Mouse (Mus musculus): Measurements from ENCODE around the gene Ubash3b. TPM values are rescaled to one million over a fixed set of nuclear protein-coding genes. Genes with fewer than 3 reads are reported as not detected.

The Ubash3b gene
- polyA plus RNA-seq, 1 experiment, result 2.9 TPM

- no peaks in the 10 kb centered on the region for H3K4me1 ChIP-seq (ENCODE audit: control insufficient read depth, insufficient read depth, low read length)
- no peak for TF ChIP-seq EP300 (IDR thresholded peaks at IDR 0.05; ENCODE audit: insufficient read depth, low read depth, low read length)
- H3K9ac ChIP-seq (ENCODE audit: low read depth, poor library complexity, severe bottlenecking), result no peak overlapping the region
- no peaks in the 10 kb centered on the region for H3K36me3 ChIP-seq (ENCODE audit: control insufficient read depth, insufficient read depth, low read length, poor library complexity, severe bottlenecking)
- H3K9me3 ChIP-seq (replicated peaks; ENCODE audit: control insufficient read depth, insufficient read depth, low read length, poor library complexity, severe bottlenecking), result no peaks in the 10 kb centered on the region
- H3K27ac ChIP-seq (ENCODE audit: insufficient read depth, low read length), result no peak overlapping the region
- H3K27me3 ChIP-seq (ENCODE audit: control insufficient read depth, insufficient read depth, low read length, poor library complexity, severe bottlenecking), result no peaks in the 10 kb centered on the region
- no peak overlapping the region for H3K4me3 ChIP-seq (ENCODE audit: low read depth, low read length)
Measured at GRCm38 (mm10) chr9:41060617-41061016, 100.9 kb downstream of the Ubash3b start.

- TF ChIP-seq EP300 (IDR thresholded peaks at IDR 0.05; ENCODE audit: insufficient read depth, low read depth, low read length) (no peak), CTCF (IDR thresholded peaks at IDR 0.05; ENCODE audit: low read depth, low read length) (no peak), POLR2A (IDR thresholded peaks at IDR 0.05; ENCODE audit: insufficient read depth, low read length) (no peak)
- Histone ChIP-seq H3K9me3 (replicated peaks; ENCODE audit: control insufficient read depth, insufficient read depth, low read length, poor library complexity, severe bottlenecking) (no peaks in the 10 kb centered on the region), H3K9ac (ENCODE audit: low read depth, poor library complexity, severe bottlenecking) (no peak overlapping the region), H3K27me3 (ENCODE audit: control insufficient read depth, insufficient read depth, low read length, poor library complexity, severe bottlenecking) (no peaks in the 10 kb centered on the region), H3K36me3 (ENCODE audit: control insufficient read depth, insufficient read depth, low read length, poor library complexity, severe bottlenecking) (no peaks in the 10 kb centered on the region), H3K4me1 (ENCODE audit: control insufficient read depth, insufficient read depth, low read length) (no peaks in the 10 kb centered on the region), H3K4me3 (ENCODE audit: low read depth, low read length) (no peak overlapping the region), H3K27ac (ENCODE audit: insufficient read depth, low read length) (no peak overlapping the region)
Measured at GRCm38 (mm10) chr9:41058765-41059535, 102.5 kb downstream of the Ubash3b start.

GRCm38 (mm10) chr9:41054166-41054565 is 107.3 kb downstream of the Ubash3b start:
- TF ChIP-seq CTCF (IDR thresholded peaks at IDR 0.05; ENCODE audit: low read depth, low read length) (no peak), EP300 (IDR thresholded peaks at IDR 0.05; ENCODE audit: insufficient read depth, low read depth, low read length) (no peak)
- Histone ChIP-seq H3K36me3 (ENCODE audit: control insufficient read depth, insufficient read depth, low read length, poor library complexity, severe bottlenecking) (no peaks in the 10 kb centered on the region), H3K27me3 (ENCODE audit: control insufficient read depth, insufficient read depth, low read length, poor library complexity, severe bottlenecking) (no peaks in the 10 kb centered on the region), H3K27ac (ENCODE audit: insufficient read depth, low read length) (no peak overlapping the region), H3K9ac (ENCODE audit: low read depth, poor library complexity, severe bottlenecking) (no peak overlapping the region), H3K4me1 (ENCODE audit: control insufficient read depth, insufficient read depth, low read length) (no peaks in the 10 kb centered on the region), H3K9me3 (replicated peaks; ENCODE audit: control insufficient read depth, insufficient read depth, low read length, poor library complexity, severe bottlenecking) (no peaks in the 10 kb centered on the region), H3K4me3 (ENCODE audit: low read depth, low read length) (no peak overlapping the region)

DNA sequence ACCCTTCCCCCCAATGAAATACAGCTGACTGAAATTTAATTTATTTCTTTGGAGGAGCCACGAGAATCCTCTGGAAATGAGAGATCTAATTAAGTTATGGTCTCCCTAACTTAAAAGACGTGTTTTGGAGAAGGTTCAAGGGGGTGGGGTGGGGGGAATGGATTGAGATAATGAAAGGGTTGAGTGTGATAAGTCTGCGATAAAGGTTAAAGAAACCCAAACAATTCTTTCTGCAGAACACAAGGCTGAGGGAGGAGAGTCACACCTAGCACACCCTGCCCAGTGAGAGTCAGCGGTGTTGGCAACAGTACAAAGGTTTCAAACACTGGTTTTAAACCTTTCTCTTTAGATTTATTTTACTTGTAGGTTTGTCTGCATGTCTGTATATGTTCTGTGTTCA is 108.0 kb downstream of the Ubash3b start:
- Histone ChIP-seq H3K36me3 (ENCODE audit: control insufficient read depth, insufficient read depth, low read length, poor library complexity, severe bottlenecking) (no peaks in the 10 kb centered on the region), H3K4me3 (ENCODE audit: low read depth, low read length) (no peak overlapping the region), H3K9me3 (replicated peaks; ENCODE audit: control insufficient read depth, insufficient read depth, low read length, poor library complexity, severe bottlenecking) (no peaks in the 10 kb centered on the region), H3K27ac (ENCODE audit: insufficient read depth, low read length) (no peak overlapping the region), H3K9ac (ENCODE audit: low read depth, poor library complexity, severe bottlenecking) (no peak overlapping the region), H3K4me1 (ENCODE audit: control insufficient read depth, insufficient read depth, low read length) (no peaks in the 10 kb centered on the region), H3K27me3 (ENCODE audit: control insufficient read depth, insufficient read depth, low read length, poor library complexity, severe bottlenecking) (no peaks in the 10 kb centered on the region)
- TF ChIP-seq POLR2A (IDR thresholded peaks at IDR 0.05; ENCODE audit: insufficient read depth, low read length) (no peak), EP300 (IDR thresholded peaks at IDR 0.05; ENCODE audit: insufficient read depth, low read depth, low read length) (no peak), CTCF (IDR thresholded peaks at IDR 0.05; ENCODE audit: low read depth, low read length) (no peak)

GRCm38 (mm10) chr9:41051080-41051932 is 110.2 kb downstream of the Ubash3b start:
- TF ChIP-seq EP300 (IDR thresholded peaks at IDR 0.05; ENCODE audit: insufficient read depth, low read depth, low read length), result no peak
- TF ChIP-seq CTCF (IDR thresholded peaks at IDR 0.05; ENCODE audit: low read depth, low read length), result no peak
- no peak for TF ChIP-seq POLR2A (IDR thresholded peaks at IDR 0.05; ENCODE audit: insufficient read depth, low read length)
- no peak overlapping the region for H3K27ac ChIP-seq (ENCODE audit: insufficient read depth, low read length)

More at GRCm38 (mm10) chr9:41051080-41051932, 110.2 kb downstream of the Ubash3b start:
- Histone ChIP-seq H3K4me1 (ENCODE audit: control insufficient read depth, insufficient read depth, low read length) (no peaks in the 10 kb centered on the region), H3K27me3 (ENCODE audit: control insufficient read depth, insufficient read depth, low read length, poor library complexity, severe bottlenecking) (no peaks in the 10 kb centered on the region), H3K4me3 (ENCODE audit: low read depth, low read length) (no peak overlapping the region), H3K9me3 (replicated peaks; ENCODE audit: control insufficient read depth, insufficient read depth, low read length, poor library complexity, severe bottlenecking) (no peaks in the 10 kb centered on the region), H3K9ac (ENCODE audit: low read depth, poor library complexity, severe bottlenecking) (no peak overlapping the region), H3K36me3 (ENCODE audit: control insufficient read depth, insufficient read depth, low read length, poor library complexity, severe bottlenecking) (no peaks in the 10 kb centered on the region)
